In genomic region chr17:12781101-12781500, GRCm38 (mm10) we compare ENCODE assay signal across 9 mouse cellular contexts. TPM values are rescaled to one million over a fixed set of nuclear protein-coding genes. Genes with fewer than 3 reads are reported as not detected.
DNase-seq lines count a peak whose midpoint lies in the region; ATAC-seq and TF ChIP-seq lines count a peak whose summit lies in the region.
"Had no signal": no experiment of that assay in that cellular context is flagged by ENCODE, and none has a peak within 500 bp of the region (broad histone marks: within the 10 kb centered on the region; RNA-seq: fewer than 3 reads in every experiment).

No protein-coding gene starts in this region.

- peak overlapping the region; percentile 92 for H3K27ac ChIP-seq in heart, embryonic 16.5 days (ENCODE audit: low read length)
- peak overlapping the region; percentile 90 for H3K27ac ChIP-seq in limb, embryonic 14.5 days (replicated peaks; ENCODE audit: low read depth, low read length)
- H3K27ac ChIP-seq in layer of hippocampus, adult 2 months: no peak overlapping the region

- H3K27me3 ChIP-seq in heart, embryonic 16.5 days (ENCODE audit: control insufficient read depth, insufficient read depth, low read length): no peaks in the 10 kb centered on the region
- no peaks in the 10 kb centered on the region for H3K27me3 ChIP-seq in limb, embryonic 14.5 days (ENCODE audit: control insufficient read depth, insufficient read depth, low read length)

- H3K4me1 ChIP-seq in heart, embryonic 16.5 days (ENCODE audit: control insufficient read depth, insufficient read depth, low read length): peaks cover 62% of the 10 kb centered on the region
- peaks cover 51% of the 10 kb centered on the region for H3K4me1 ChIP-seq in limb, embryonic 14.5 days (ENCODE audit: control insufficient read depth, insufficient read depth, low read length)

- H3K4me2 ChIP-seq in heart, embryonic 16.5 days (ENCODE audit: low read depth, low read length): peak overlapping the region; percentile 49
- peak overlapping the region; percentile 45 for H3K4me2 ChIP-seq in limb, embryonic 14.5 days (replicated peaks; ENCODE audit: low read depth, low read length, severe bottlenecking)

- TF ChIP-seq POLR2A in limb, embryonic 14.5 days (IDR thresholded peaks at IDR 0.05; ENCODE audit: borderline replicate concordance, extremely low read depth, insufficient read depth, insufficient read length): no peak

- H3K36me3 ChIP-seq in heart, embryonic 16.5 days (ENCODE audit: control insufficient read depth, insufficient read depth): peaks cover 6% of the 10 kb centered on the region; the same call in 1 of the 2 replicates
- peaks cover 9% of the 10 kb centered on the region; the same call in 1 of the 2 replicates for H3K36me3 ChIP-seq in limb, embryonic 14.5 days (ENCODE audit: control insufficient read depth, insufficient read depth, low read length)

- 20% methylated on average over 5 of the region's 5 CpGs for WGBS in heart, embryonic 16.5 days
- WGBS in limb, embryonic 14.5 days: 8% methylated on average over 5 of the region's 5 CpGs

- H3K9ac ChIP-seq in heart, embryonic 16.5 days (ENCODE audit: low read length): peak overlapping the region; percentile 51
- peak overlapping the region; percentile 3; the same call in 1 of the 2 replicates for H3K9ac ChIP-seq in limb, embryonic 14.5 days (ENCODE audit: low read depth, low read length, severe bottlenecking)

- H3K4me3 ChIP-seq in heart, embryonic 16.5 days (ENCODE audit: low read length): no peak overlapping the region
- H3K4me3 ChIP-seq in limb, embryonic 14.5 days (replicated peaks; ENCODE audit: low read length): peak overlapping the region; percentile 19
- H3K4me3 ChIP-seq in layer of hippocampus, adult 2 months: no peak overlapping the region

- peak; percentile 37; the same call in 1 of the 2 replicates for ATAC-seq in heart, embryonic 16.5 days (replicated peaks; ENCODE audit: extremely low read depth, insufficient read depth, low FRiP score)
- peak; percentile 86 for ATAC-seq in limb, embryonic 14.5 days (ENCODE audit: low FRiP score, low read depth)

- TF ChIP-seq CTCF in layer of hippocampus, adult 2 months (conservative IDR thresholded peaks at IDR 0.05): no peak

- H3K9me3 ChIP-seq in heart, embryonic 16.5 days (replicated peaks; ENCODE audit: control insufficient read depth, low read length): no peaks in the 10 kb centered on the region
- H3K9me3 ChIP-seq in limb, embryonic 14.5 days (ENCODE audit: control insufficient read depth, low read length): no peaks in the 10 kb centered on the region

- intact Hi-C loops in gastrocnemius, postnatal 14 days (cut with DNase I; ENCODE audit: low total_unique reads): no loop called here

- DNase-seq in heart, adult 11 months: no peak
- DNase-seq in 3T3-L1 (ENCODE audit: low read depth, low spot score): peak; percentile 70
- DNase-seq in embryo, embryonic 10.5 days (ENCODE audit: low spot score): peak; percentile 68
- DNase-seq in limb, embryonic 14.5 days (ENCODE audit: low spot score): peak; percentile 88
- no peak for DNase-seq in gastrocnemius, postnatal 14 days
- no peak for DNase-seq in layer of hippocampus, adult 2 months (ENCODE audit: low spot score in 2 of 2)
- no peak for DNase-seq in cerebellum, postnatal 36 days
- DNase-seq: adrenal gland, postnatal 25 days had no signal

RNA-seq across cellular contexts. Expression of gene Igf2r, which starts 11.6 kb away (rescaled TPM):
- polyA plus RNA-seq in heart, embryonic 16.5 days (2015; fragmentation: Nextera tagmentation; extraction: Ambion mirVana): 98.0 and 133 TPM in 2 replicates
- 97.3 and 99.6 TPM in 2 replicates for polyA plus RNA-seq in limb, embryonic 14.5 days (2012; rRNA removed)
- 60.6 and 62.4 TPM in 2 replicates for polyA plus RNA-seq in limb, embryonic 14.5 days (2014; fragmentation: Nextera tagmentation; extraction: Ambion mirVana)
- 10 to 100 TPM; 64.3 to 72.6 TPM for total RNA-seq in gastrocnemius, postnatal 14 days (2021)
- 10 to 100 TPM; 27.9 to 30.3 TPM for total RNA-seq in layer of hippocampus, adult 2 months (2021)

Comparison
In these comparisons a context has a peak if more than half of its experiments do, and no peak if none do; other contexts are left out.
1. DNase-seq: peak in 3T3-L1 (single experiment), embryo, embryonic 10.5 days (single experiment) and limb, embryonic 14.5 days (single experiment); none in heart, adult 11 months (single experiment), gastrocnemius, postnatal 14 days (single experiment), layer of hippocampus, adult 2 months (0 of 2) and cerebellum, postnatal 36 days (0 of 2).